Mouse (Mus musculus) CH12.LX (cell line): ENCODE data around the gene Spc24. TPM values are rescaled to one million over a fixed set of nuclear protein-coding genes. Genes with fewer than 3 reads are reported as not detected.

ENCODE experiments used
- DNase-seq: peaks from one replicate; pipeline ENCODE4 v3.0.0-alpha.2; 2013; ENCODE audit errors: extremely low read depth
- H3K27ac ChIP-seq: 2 replicates; pipeline ENCODE4 v1.5.1; 2012; ENCODE audit warnings: low read depth, mild to moderate bottlenecking, control low read depth, moderate library complexity; ENCODE audit not compliant: insufficient read depth
- H3K27me3 ChIP-seq: replicated peaks from 2 replicates; pipeline ENCODE3; 2012; ENCODE audit warnings: inconsistent platforms
- H3K36me3 ChIP-seq, 2 experiments: replicated peaks in 1 of 2; 2 replicates each; pipeline versions ENCODE3 to v1.6.1; 2012; ENCODE audit warnings: inconsistent platforms in 1 of 2, low read length in 1 of 2, mild to moderate bottlenecking in 1 of 2, mixed read lengths in 1 of 2, moderate library complexity in 1 of 2; ENCODE audit not compliant: control insufficient read depth in 1 of 2, insufficient read depth in 1 of 2
- H3K4me1 ChIP-seq, 2 experiments: 2 replicates each; pipeline ENCODE4 v1.6.1; 2012; ENCODE audit warnings: inconsistent platforms in 1 of 2, moderate library complexity in 1 of 2; ENCODE audit not compliant: insufficient read depth in 2 of 2, control insufficient read depth in 1 of 2
- H3K4me2 ChIP-seq: 2 replicates; pipeline ENCODE4 v1.6.1; 2012; ENCODE audit warnings: low read depth, mild to moderate bottlenecking, control low read depth; ENCODE audit not compliant: poor library complexity, insufficient read depth, severe bottlenecking
- H3K4me3 ChIP-seq, 3 experiments: fragments of 150-350 bp in 1 of 3; sonication (generic) in 1 of 3; replicated peaks in 1 of 3; 2 replicates each; pipeline versions ENCODE3 to v1.5.1; 2011 to 2012; ENCODE audit warnings: low read depth in 2 of 3, low read length in 2 of 3, mild to moderate bottlenecking in 2 of 3, moderate library complexity in 2 of 3, control low read depth in 1 of 3, improper control_type of control experiment in 1 of 3, inconsistent platforms in 1 of 3, mixed read lengths in 1 of 3; ENCODE audit not compliant: poor library complexity in 1 of 3
- H3K79me2 ChIP-seq: replicated peaks from 2 replicates; pipeline ENCODE4 v1.6.1; 2012; ENCODE audit warnings: mild to moderate bottlenecking, moderate library complexity; ENCODE audit not compliant: control insufficient read depth, poor library complexity, insufficient read depth, severe bottlenecking; ENCODE audit errors: extremely low read depth
- H3K9ac ChIP-seq: 2 replicates; pipeline ENCODE4 v1.6.1; 2012; ENCODE audit warnings: low read depth, mild to moderate bottlenecking, control low read depth, moderate library complexity; ENCODE audit not compliant: insufficient read depth
- H3K9me3 ChIP-seq: replicated peaks from 2 replicates; pipeline ENCODE3; 2012; ENCODE audit warnings: low read length, inconsistent platforms, mixed read lengths
- BHLHE40 ChIP-seq: IDR thresholded peaks from 2 replicates; pipeline ENCODE4 v1.6.1; 2011; ENCODE audit warnings: mild to moderate bottlenecking, low read depth, low read length, improper control_type of control experiment
- E2F4 ChIP-seq: IDR thresholded peaks from 2 replicates; pipeline ENCODE4 v1.6.1; 2011; ENCODE audit warnings: low read depth, low read length, improper control_type of control experiment; ENCODE audit not compliant: insufficient replicate concordance
- GABPA ChIP-seq: IDR thresholded peaks from 2 replicates; pipeline ENCODE4 v1.6.1; 2012; ENCODE audit warnings: low read depth, low read length, improper control_type of control experiment, inconsistent platforms; ENCODE audit not compliant: insufficient replicate concordance
- IRF4 ChIP-seq: IDR thresholded peaks from 2 replicates; pipeline ENCODE4 v1.6.1; 2014; ENCODE audit warnings: low read depth, mild to moderate bottlenecking, inconsistent platforms, low read length, improper control_type of control experiment
- KAT2A ChIP-seq: IDR thresholded peaks from 2 replicates; pipeline ENCODE4 v1.6.1; 2012; ENCODE audit warnings: low read length, improper control_type of control experiment, inconsistent platforms; ENCODE audit not compliant: insufficient replicate concordance
- MAFK ChIP-seq: IDR thresholded peaks from 2 replicates; pipeline ENCODE4 v1.6.1; 2011; ENCODE audit warnings: low read length, improper control_type of control experiment; ENCODE audit not compliant: insufficient replicate concordance
- MAX ChIP-seq: IDR thresholded peaks from 2 replicates; pipeline ENCODE4 v1.6.1; 2011; ENCODE audit warnings: low read length, improper control_type of control experiment
- PAX5 ChIP-seq: IDR thresholded peaks from 2 replicates; pipeline ENCODE4 v1.6.1; 2012; ENCODE audit warnings: low read length, inconsistent platforms, mixed read lengths
- SIN3A ChIP-seq: IDR thresholded peaks from 2 replicates; pipeline ENCODE4 v1.6.1; 2012; ENCODE audit warnings: low read length, improper control_type of control experiment, inconsistent platforms
- TCF12 ChIP-seq: IDR thresholded peaks from 2 replicates; pipeline ENCODE4 v1.6.1; 2014; ENCODE audit warnings: low read depth, mild to moderate bottlenecking, inconsistent platforms, low read length, improper control_type of control experiment
- USF1 ChIP-seq: IDR thresholded peaks from 2 replicates; pipeline ENCODE4 v1.6.1; 2014; ENCODE audit warnings: low read depth, mild to moderate bottlenecking, inconsistent platforms, low read length, improper control_type of control experiment
- ZC3H11A ChIP-seq: IDR thresholded peaks from 2 replicates; pipeline ENCODE4 v1.6.1; 2012; ENCODE audit warnings: low read depth, mild to moderate bottlenecking, inconsistent platforms, low read length, improper control_type of control experiment
- ZKSCAN1 ChIP-seq: IDR thresholded peaks from 2 replicates; pipeline ENCODE4 v1.6.1; 2012; ENCODE audit warnings: low read depth, inconsistent platforms, low read length, improper control_type of control experiment, borderline replicate concordance
- ZMIZ1 ChIP-seq: IDR thresholded peaks from 2 replicates; pipeline ENCODE4 v1.6.1; 2012; ENCODE audit warnings: low read depth, mild to moderate bottlenecking, inconsistent platforms, low read length, improper control_type of control experiment
- dilution Hi-C: fragments of 300-500 bp; cut with MboI; formaldehyde crosslinking; loops from 2 replicates; pipeline ENCODE4 v1.14.3; 2020; ENCODE audit warnings: low sequenced_read_pairs; ENCODE audit not compliant: extremely low pct_unique_long_range_greater_than_20kb, extremely low pct_ligation_motif_present
- in situ Hi-C: fragments of 300-500 bp; cut with MboI; formaldehyde crosslinking; loops from 3 replicates; pipeline ENCODE4 v1.14.3; 2019; ENCODE audit warnings: low sequenced_read_pairs, low pct_ligation_motif_present, low pct_unique_long_range_greater_than_20kb, mixed read lengths
- polyA plus RNA-seq: library from polyadenylated mRNA; unstranded; fragments of >175 nt; gene quantifications from 2 replicates; pipeline ENCODE4 v1.2.1, GENCODE M21; 2012; ENCODE audit warnings: low read depth; ENCODE audit not compliant: insufficient read length
- total RNA-seq, 2 experiments: library from RNA; depleted of rRNA; stranded (reverse); fragments of 300-350 nt in 1 of 2; fragments of >200 nt in 1 of 2; gene quantifications; 2 replicates each; pipeline ENCODE4 v1.2.3; 2012 to 2014

Spc24 gene
- total and polyA plus RNA-seq, 3 experiments: 74.3 to 83.2 (median 82.7) TPM

- Histone ChIP-seq H3K9me3 (peaks cover 23% of the 10 kb centered on the region), H3K4me2 (no peak overlapping the region), H3K4me1 (peaks cover 0 to 3% of the 10 kb centered on the region in 2 experiments; a peak in 1 of 4 replicates), H3K79me2 (no peaks in the 10 kb centered on the region), H3K27ac (no peak overlapping the region), H3K27me3 (no peaks in the 10 kb centered on the region), H3K36me3 (peaks cover 73 to 95% of the 10 kb centered on the region in 2 experiments), H3K4me3 (no peak overlapping the region), H3K9ac (no peak overlapping the region)
- dilution Hi-C loops: no loop called here
- TF ChIP-seq SIN3A (no peak), ZMIZ1 (no peak), BHLHE40 (no peak), ZKSCAN1 (no peak)
- DNase-seq: no peak
- in situ Hi-C loops: no loop called here
These were observed 23.5 kb downstream of the Spc24 start for GRCm38 (mm10) chr9:21736580-21736979.

GRCm38 (mm10) chr9:21735126-21735525 lies 25.0 kb downstream of the Spc24 start:
- no peak overlapping the region for H3K4me2 ChIP-seq
- H3K27me3 ChIP-seq: no peaks in the 10 kb centered on the region
- peaks cover 23% of the 10 kb centered on the region for H3K9me3 ChIP-seq
- no peak for DNase-seq
- in situ Hi-C loops: no loop called here
- peaks cover 10% of the 10 kb centered on the region for H3K79me2 ChIP-seq
- no peak for TF ChIP-seq ZKSCAN1
- TF ChIP-seq BHLHE40: no peak
- TF ChIP-seq ZC3H11A: no peak
- no peak for TF ChIP-seq KAT2A
- no peak for TF ChIP-seq USF1
- no peak for TF ChIP-seq MAX
- TF ChIP-seq ZMIZ1: no peak
- no peak for TF ChIP-seq PAX5
- TF ChIP-seq MAFK: no peak
- no peak for TF ChIP-seq GABPA
- TF ChIP-seq E2F4: no peak
- no peak overlapping the region for H3K27ac ChIP-seq
- peaks cover 74 to 96% of the 10 kb centered on the region in 2 experiments for H3K36me3 ChIP-seq
- H3K4me1 ChIP-seq: no peaks in the 10 kb centered on the region
- H3K9ac ChIP-seq: no peak overlapping the region
- dilution Hi-C loops: no loop called here
- H3K4me3 ChIP-seq: no peak overlapping the region

- TF ChIP-seq TCF12 (no peak), ZMIZ1 (no peak), IRF4 (no peak)
- TF ChIP-seq, all 38 proteins: peak for 0
These were observed 26.1 kb downstream of the Spc24 start for GRCm38 (mm10) chr9:21733989-21734388.

More at GRCm38 (mm10) chr9:21733989-21734388, 26.1 kb downstream of the Spc24 start:
- Histone ChIP-seq H3K9me3 (peaks cover 23% of the 10 kb centered on the region), H3K79me2 (peaks cover 20% of the 10 kb centered on the region), H3K4me1 (peaks cover 5 to 7% of the 10 kb centered on the region in 2 experiments; a peak in 3 of 4 replicates), H3K4me3 (no peak overlapping the region), H3K9ac (no peak overlapping the region), H3K27ac (no peak overlapping the region), H3K27me3 (no peaks in the 10 kb centered on the region), H3K4me2 (no peak overlapping the region), H3K36me3 (peaks cover 66 to 93% of the 10 kb centered on the region in 2 experiments)
- in situ Hi-C loops (no loop called here), dilution Hi-C loops (no loop called here)
- no peak for DNase-seq
